Mouse (Mus musculus) gastrocnemius, postnatal 10 days (tissue): ENCODE data around the gene Fbp1. TPM values are rescaled to one million over a fixed set of nuclear protein-coding genes. Genes with fewer than 3 reads are reported as not detected.
"Not testable (repeated sequence)": the region's sequence is repeated elsewhere in the genome, so short reads cannot be mapped to it uniquely, and the experiment has no call there.

ENCODE experiments used
- DNase-seq: peaks from one replicate; pipeline ENCODE4 v3.0.0; 2021; ENCODE audit warnings: mixed read lengths
- total RNA-seq, 2 experiments: library from RNA; stranded (reverse); gene quantifications; 2 replicates each; pipeline ENCODE4 v1.2.3; 2021

Fbp1 gene
- total RNA-seq, 2 experiments from 2014 or later = 0.54 TPM; not detected in 1

- DNase-seq = no peak
These were observed 55.8 kb downstream of the Fbp1 start for GRCm38 (mm10) chr13:62832239-62832638.

GRCm38 (mm10) chr13:62815705-62816104 lies 72.4 kb downstream of the Fbp1 start:
- not testable (repeated sequence) for DNase-seq

Other genes with a start within 250 kb of the Fbp1 start
- 1 to 10 TPM; 4.1 to 5.8 TPM for gene Platr25, start 127.6 kb downstream of the Fbp1 start, total RNA-seq
- gene Gm5141, start 102.5 kb downstream of the Fbp1 start, total RNA-seq = 1 to 10 TPM; 1.1 to 1.5 TPM
- gene Fbp2, start 29.9 kb downstream of the Fbp1 start, total RNA-seq = 100 to 1,000 TPM; 156 to 173 TPM
- gene 2010111I01Rik, start 76.6 kb upstream of the Fbp1 start, total RNA-seq = 100 to 1,000 TPM in 1 of 2 experiments, 10 to 100 TPM in 1; 67.8 to 110 TPM